Mouse (Mus musculus) cortical plate, adult 2 months (tissue): ENCODE results near the gene Lrp10. TPM values are rescaled to one million over a fixed set of nuclear protein-coding genes. Genes with fewer than 3 reads are reported as not detected.

Experiments used
- H3K27ac ChIP-seq: fragments of 200-500 bp; 2 replicates; pipeline ENCODE4 v1.5.1; 2012; ENCODE audit warnings: low read length, control low read depth, inconsistent platforms; ENCODE audit not compliant: insufficient read depth
- H3K4me1 ChIP-seq: fragments of 200-500 bp; 2 replicates; pipeline ENCODE4 v1.6.1; 2011; ENCODE audit warnings: low read length; ENCODE audit not compliant: control insufficient read depth, insufficient read depth
- H3K4me3 ChIP-seq: fragments of 200-500 bp; 2 replicates; pipeline ENCODE4 v1.5.1; 2011; ENCODE audit warnings: mild to moderate bottlenecking, low read length, control low read depth; ENCODE audit not compliant: insufficient read depth
- CTCF ChIP-seq: fragments of 200-500 bp; IDR thresholded peaks from 2 replicates; pipeline ENCODE4 v1.5.1; 2011; ENCODE audit warnings: mild to moderate bottlenecking, control low read depth, low read length; ENCODE audit not compliant: insufficient read depth; ENCODE audit errors: extremely low read depth
- POLR2A ChIP-seq: fragments of 200-500 bp; IDR thresholded peaks from 2 replicates; pipeline ENCODE4 v1.6.1; 2011; ENCODE audit warnings: mild to moderate bottlenecking, low read length, control low read depth; ENCODE audit not compliant: insufficient read depth; ENCODE audit errors: extremely low read depth
- polyA plus RNA-seq: library from polyadenylated mRNA; depleted of rRNA; stranded (reverse); fragments of >200 nt; gene quantifications from 2 replicates; pipeline ENCODE4 v1.2.3, GENCODE M21; 2012; rRNA removed

Gene Lrp10
- polyA plus RNA-seq, 1 experiment: 33.0 TPM

- Histone ChIP-seq H3K27ac (no peak overlapping the region), H3K4me1 (no peaks in the 10 kb centered on the region), H3K4me3 (no peak overlapping the region)
- TF ChIP-seq CTCF (no peak), POLR2A (no peak)
These were observed 28.6 kb downstream of the Lrp10 start for GRCm38 (mm10) chr14:54492345-54493131.

GRCm38 (mm10) chr14:54493236-54493635 is 29.3 kb downstream of the Lrp10 start:
- no peak overlapping the region for H3K27ac ChIP-seq
- no peak for TF ChIP-seq POLR2A
- TF ChIP-seq CTCF: no peak
- no peaks in the 10 kb centered on the region for H3K4me1 ChIP-seq
- H3K4me3 ChIP-seq: no peak overlapping the region

- TF ChIP-seq CTCF: peak; percentile 81
- no peak for TF ChIP-seq POLR2A
- no peak overlapping the region for H3K4me3 ChIP-seq
- H3K4me1 ChIP-seq: no peaks in the 10 kb centered on the region
- no peak overlapping the region for H3K27ac ChIP-seq
These were observed 30.3 kb downstream of the Lrp10 start for GRCm38 (mm10) chr14:54494234-54494633.

- Histone ChIP-seq H3K4me3 (no peak overlapping the region), H3K27ac (no peak overlapping the region), H3K4me1 (no peaks in the 10 kb centered on the region)
- TF ChIP-seq CTCF (no peak), POLR2A (no peak)
These were observed 32.8 kb downstream of the Lrp10 start for GRCm38 (mm10) chr14:54496706-54497105.

GRCm38 (mm10) chr14:54499330-54499729 is 35.4 kb downstream of the Lrp10 start:
- TF ChIP-seq CTCF: no peak
- TF ChIP-seq POLR2A: no peak
- H3K4me1 ChIP-seq: no peaks in the 10 kb centered on the region
- H3K4me3 ChIP-seq: no peak overlapping the region
- no peak overlapping the region for H3K27ac ChIP-seq

- TF ChIP-seq CTCF (no peak), POLR2A (no peak)
- Histone ChIP-seq H3K4me1 (no peaks in the 10 kb centered on the region), H3K27ac (no peak overlapping the region), H3K4me3 (no peak overlapping the region)
These were observed 37.4 kb downstream of the Lrp10 start for GRCm38 (mm10) chr14:54501365-54501764.

GRCm38 (mm10) chr14:54503092-54503491 is 39.2 kb downstream of the Lrp10 start:
- Histone ChIP-seq H3K4me1 (no peaks in the 10 kb centered on the region), H3K4me3 (no peak overlapping the region), H3K27ac (no peak overlapping the region)
- no peak for TF ChIP-seq CTCF
- TF ChIP-seq POLR2A: no peak

- Histone ChIP-seq H3K27ac (no peak overlapping the region), H3K4me3 (no peak overlapping the region), H3K4me1 (no peaks in the 10 kb centered on the region)
- TF ChIP-seq POLR2A (no peak), CTCF (no peak)
These were observed 45.8 kb downstream of the Lrp10 start for GRCm38 (mm10) chr14:54509774-54510173.

GRCm38 (mm10) chr14:54516710-54517310 is 52.9 kb downstream of the Lrp10 start:
- H3K4me3 ChIP-seq: peak overlapping the region; percentile 50
- H3K27ac ChIP-seq: no peak overlapping the region
- peaks cover 6% of the 10 kb centered on the region; the same call in 1 of the 2 replicates for H3K4me1 ChIP-seq
- no peak for TF ChIP-seq POLR2A
- TF ChIP-seq CTCF: no peak

Other genes starting within 250 kb of the Lrp10 start
- 227 and 267 TPM in 2 replicates for gene Dad1, start 210.0 kb upstream of the Lrp10 start, polyA plus RNA-seq
- gene Abhd4, start 209.9 kb upstream of the Lrp10 start, polyA plus RNA-seq: 47.8 and 55.7 TPM in 2 replicates
- not detected in 2 replicates for gene Olfr49, start 179.2 kb upstream of the Lrp10 start, polyA plus RNA-seq
- 69.0 and 71.1 TPM in 2 replicates for gene Oxa1l, start 103.3 kb upstream of the Lrp10 start, polyA plus RNA-seq
- 2.5 and 3.1 TPM in 2 replicates for gene Slc7a7, start 46.4 kb upstream of the Lrp10 start, polyA plus RNA-seq
- 118 and 128 TPM in 2 replicates for gene Mrpl52, start 37.2 kb upstream of the Lrp10 start, polyA plus RNA-seq
- gene Mmp14, start 32.5 kb upstream of the Lrp10 start, polyA plus RNA-seq: 11.0 and 11.5 TPM in 2 replicates
- gene Rem2, start 12.0 kb downstream of the Lrp10 start, polyA plus RNA-seq: 6.0 and 7.9 TPM in 2 replicates
- 52.6 and 54.8 TPM in 2 replicates for gene Prmt5, start 53.4 kb downstream of the Lrp10 start, polyA plus RNA-seq
- gene Haus4, start 90.5 kb downstream of the Lrp10 start, polyA plus RNA-seq: 3.7 and 3.8 TPM in 2 replicates
- gene Ajuba, start 113.4 kb downstream of the Lrp10 start, polyA plus RNA-seq: 2.3 and 3.0 TPM in 2 replicates
- 5.2 and 5.8 TPM in 2 replicates for gene 4931414P19Rik, start 141.9 kb downstream of the Lrp10 start, polyA plus RNA-seq
- 181 and 197 TPM in 2 replicates for gene Psmb5, start 153.9 kb downstream of the Lrp10 start, polyA plus RNA-seq
- gene Psmb11, start 157.3 kb downstream of the Lrp10 start, polyA plus RNA-seq: 0.17 and 0.23 TPM in 2 replicates
- gene Gm17606, start 176.8 kb downstream of the Lrp10 start, polyA plus RNA-seq: not detected in 2 replicates
- 13.3 and 18.6 TPM in 2 replicates for gene Cdh24, start 177.2 kb downstream of the Lrp10 start, polyA plus RNA-seq
- gene 1700123O20Rik, start 222.1 kb downstream of the Lrp10 start, polyA plus RNA-seq: 35.1 and 37.9 TPM in 2 replicates
- gene Acin1, start 222.8 kb downstream of the Lrp10 start, polyA plus RNA-seq: 169 and 194 TPM in 2 replicates
- 0.04 and 0.06 TPM in 2 replicates for gene Gm29776, start 234.7 kb downstream of the Lrp10 start, polyA plus RNA-seq
- 0.09 TPM in 1 of 2 replicates, not detected in the other for gene Cebpe, start 248.0 kb downstream of the Lrp10 start, polyA plus RNA-seq